Mouse (Mus musculus) kidney, postnatal 0 days (tissue): ENCODE measurements around the gene Gpt2. TPM values are rescaled to one million over a fixed set of nuclear protein-coding genes. Genes with fewer than 3 reads are reported as not detected.

Experiments used
- ATAC-seq: fragments of 200-750 bp; cut with Nextera tagmentation; replicated peaks from 2 replicates; pipeline ENCODE4 v1.8.0; 2017; ENCODE audit warnings: low read depth, moderate number of reproducible peaks, moderate TSS enrichment, moderate library complexity; ENCODE audit not compliant: low FRiP score
- DNase-seq: peaks from one replicate; pipeline ENCODE4 v3.0.0-alpha.2; 2016; ENCODE audit warnings: low spot score
- H3K27ac ChIP-seq: fragments of 300-500 bp; sonication (generic); 2 replicates; pipeline ENCODE4 v1.5.1; 2014; ENCODE audit warnings: mild to moderate bottlenecking
- H3K27me3 ChIP-seq: fragments of 300-500 bp; sonication (generic); 2 replicates; pipeline ENCODE4 v1.6.1; 2014; ENCODE audit warnings: low read length, mixed read lengths; ENCODE audit not compliant: insufficient read depth
- H3K36me3 ChIP-seq: fragments of 300-500 bp; sonication (generic); 2 replicates; pipeline ENCODE4 v1.6.1; 2014; ENCODE audit warnings: low read length, mixed read lengths; ENCODE audit not compliant: insufficient read depth
- H3K4me1 ChIP-seq: fragments of 300-500 bp; sonication (generic); replicated peaks from 2 replicates; pipeline ENCODE4 v1.6.1; 2014; ENCODE audit warnings: antibody characterized with exemption, low read length, mixed read lengths; ENCODE audit not compliant: insufficient read depth
- H3K4me2 ChIP-seq: fragments of 300-500 bp; sonication (generic); 2 replicates; pipeline ENCODE4 v1.6.1; 2014; ENCODE audit warnings: mild to moderate bottlenecking, low read length, moderate library complexity, mixed read lengths
- H3K4me3 ChIP-seq: fragments of 300-500 bp; sonication (generic); replicated peaks from 2 replicates; pipeline ENCODE4 v1.5.1; 2014; ENCODE audit warnings: low read depth, low read length
- H3K9ac ChIP-seq: fragments of 300-500 bp; sonication (generic); 2 replicates; pipeline ENCODE4 v1.6.1; 2014; ENCODE audit warnings: low read depth, low read length
- H3K9me3 ChIP-seq: fragments of 300-500 bp; sonication (generic); replicated peaks from 2 replicates; pipeline ENCODE4 v1.6.1; 2016; ENCODE audit warnings: low read length, inconsistent platforms, mixed read lengths
- CTCF ChIP-seq: IDR thresholded peaks from 2 replicates; pipeline ENCODE4 v1.5.1; 2016; ENCODE audit warnings: antibody characterized with exemption, low read depth, mild to moderate bottlenecking, moderate library complexity
- WGBS: fragments of 180-500 bp; shearing (Covaris S2); extraction: QIAGEN DNeasy Blood & Tissue Kit; methylation state at CpG from one replicate; pipeline ENCODE4 v1.1.7; 2014; 5-methylcytosine and 5-hydroxymethylcytosine counted together
- polyA plus RNA-seq: library from polyadenylated mRNA; unstranded; fragments of >200 nt; fragmentation: Nextera tagmentation; extraction: Ambion mirVana; gene quantifications from 2 replicates; pipeline ENCODE4 v1.2.1, GENCODE M21; 2015

The Gpt2 gene
- polyA plus RNA-seq, 1 experiment from 2014 or later = 10.6 TPM

DNA sequence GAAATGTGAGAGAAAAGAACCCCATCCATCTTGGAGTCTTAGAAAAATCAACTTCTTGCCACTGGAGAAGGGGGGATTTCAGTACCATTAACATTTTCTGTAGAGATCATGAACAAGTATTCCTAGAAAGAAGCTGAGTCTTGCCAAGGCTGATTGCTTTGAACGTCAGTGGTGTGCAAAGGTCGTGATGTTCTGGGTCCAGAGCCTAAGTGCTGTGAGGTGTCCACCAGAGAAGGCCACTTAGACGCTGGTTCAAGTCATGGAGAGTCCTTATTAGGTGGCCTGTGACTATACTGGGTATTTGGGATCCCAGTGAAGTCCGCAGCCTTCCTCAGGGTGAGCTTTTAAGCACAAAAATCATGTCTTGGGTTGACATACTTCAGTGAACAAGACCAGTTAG is 26.3 kb upstream of the Gpt2 start:
- Histone ChIP-seq H3K27ac (no peak overlapping the region), H3K4me1 (no peaks in the 10 kb centered on the region), H3K9ac (no peak overlapping the region), H3K9me3 (no peaks in the 10 kb centered on the region), H3K4me2 (no peak overlapping the region), H3K27me3 (no peaks in the 10 kb centered on the region), H3K4me3 (no peak overlapping the region), H3K36me3 (no peaks in the 10 kb centered on the region)
- TF ChIP-seq CTCF = no peak
- ATAC-seq = no peak
- WGBS = 72% methylated on average over 4 of the region's 4 CpGs
- DNase-seq = no peak

DNA sequence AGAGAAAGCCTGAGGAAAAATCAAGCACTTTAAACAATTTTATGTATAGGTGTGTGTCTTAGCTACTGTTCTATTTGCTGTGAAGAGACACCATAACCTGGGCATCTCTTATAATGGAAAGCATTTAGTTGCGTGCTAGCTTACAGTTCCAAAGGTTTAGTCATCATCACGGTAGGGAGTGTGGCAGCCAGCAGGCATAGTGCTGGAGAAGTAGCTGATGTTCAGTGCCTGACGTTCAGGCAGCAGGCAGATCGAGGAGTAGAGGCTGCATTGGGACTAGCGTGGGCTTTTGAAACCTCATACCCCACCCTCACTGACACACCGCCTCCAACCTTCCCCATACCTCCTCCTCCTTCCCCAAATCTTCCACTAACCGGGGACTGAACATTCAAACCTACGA is 21.6 kb upstream of the Gpt2 start:
- Histone ChIP-seq H3K9me3 (no peaks in the 10 kb centered on the region), H3K4me2 (no peak overlapping the region), H3K4me1 (no peaks in the 10 kb centered on the region), H3K9ac (no peak overlapping the region), H3K4me3 (no peak overlapping the region), H3K27me3 (no peaks in the 10 kb centered on the region), H3K36me3 (no peaks in the 10 kb centered on the region), H3K27ac (no peak overlapping the region)
- WGBS = 77% methylated on average over 8 of the region's 8 CpGs
- ATAC-seq = no peak
- no peak for TF ChIP-seq CTCF
- no peak for DNase-seq

DNA sequence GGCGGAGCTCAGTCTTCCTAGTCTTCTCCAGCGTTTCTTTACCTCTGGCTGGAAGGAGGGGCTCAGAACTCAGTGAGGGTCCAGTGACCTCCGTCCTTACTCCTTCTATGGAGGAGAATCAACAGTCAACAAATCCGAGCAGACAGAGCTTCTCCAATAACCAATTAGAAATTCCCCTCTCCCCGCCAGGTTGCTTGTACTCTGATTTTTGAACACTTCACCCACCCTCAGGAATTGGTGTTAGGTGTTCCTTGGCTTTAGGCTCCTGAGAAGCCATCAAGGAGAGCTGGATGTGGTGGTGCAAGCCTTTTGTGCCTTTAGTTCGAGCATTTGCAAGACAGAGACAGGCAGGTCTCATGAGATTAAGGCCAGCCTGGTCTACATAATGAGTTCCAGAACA is 19.6 kb upstream of the Gpt2 start:
- H3K27me3 ChIP-seq = no peaks in the 10 kb centered on the region
- H3K4me1 ChIP-seq = no peaks in the 10 kb centered on the region
- no peak overlapping the region for H3K4me3 ChIP-seq
- H3K9ac ChIP-seq = no peak overlapping the region
- no peaks in the 10 kb centered on the region for H3K36me3 ChIP-seq
- DNase-seq (no peak), ATAC-seq (no peak)
- H3K27ac ChIP-seq = no peak overlapping the region
- 69% methylated on average over 6 of the region's 6 CpGs for WGBS
- no peak overlapping the region for H3K4me2 ChIP-seq
- no peak for TF ChIP-seq CTCF
- no peaks in the 10 kb centered on the region for H3K9me3 ChIP-seq

DNA sequence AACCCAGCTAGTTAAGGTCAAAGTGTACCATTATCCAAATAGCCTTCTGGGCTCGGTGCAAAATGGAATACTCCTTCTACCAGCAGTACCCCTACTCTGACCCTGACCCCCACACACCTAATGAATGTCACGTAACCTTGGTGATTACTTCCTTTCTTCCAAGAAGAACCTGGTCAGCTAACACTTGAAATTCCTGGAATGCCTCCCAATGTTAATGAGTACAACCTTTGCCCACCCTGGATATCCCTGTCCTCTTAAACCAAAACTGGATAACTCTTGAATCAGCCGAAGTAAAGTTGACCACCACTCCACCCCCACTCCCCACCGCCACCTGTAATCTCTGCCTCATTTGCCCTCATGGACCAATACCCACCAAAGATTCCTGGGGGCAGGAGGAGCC is 19.1 kb upstream of the Gpt2 start:
- Histone ChIP-seq H3K9ac (no peak overlapping the region), H3K27me3 (no peaks in the 10 kb centered on the region), H3K4me1 (no peaks in the 10 kb centered on the region), H3K4me2 (no peak overlapping the region), H3K4me3 (no peak overlapping the region), H3K36me3 (no peaks in the 10 kb centered on the region), H3K27ac (no peak overlapping the region), H3K9me3 (no peaks in the 10 kb centered on the region)
- peak; percentile 66; the same call in 1 of the 2 replicates for ATAC-seq
- 59% methylated on average over 4 of the region's 4 CpGs for WGBS
- TF ChIP-seq CTCF = no peak
- no peak for DNase-seq

DNA sequence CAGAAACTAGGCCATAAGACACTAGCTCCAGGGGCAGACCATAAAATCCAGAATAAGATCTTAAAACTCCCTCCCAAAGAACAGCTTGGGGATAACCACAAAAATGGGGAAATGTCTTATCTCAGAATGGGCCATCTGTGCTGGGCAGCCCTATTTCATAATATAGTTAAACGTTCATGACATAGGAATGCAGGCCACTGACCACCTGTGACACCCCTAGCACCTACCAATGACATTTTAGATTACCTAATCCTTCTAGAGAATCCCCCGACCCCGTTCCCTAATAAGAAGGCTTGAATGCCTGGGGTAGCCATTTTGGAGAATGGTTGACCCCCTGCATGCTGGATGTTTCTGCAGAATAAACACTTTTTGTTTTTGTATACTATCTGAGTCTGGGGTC is 17.5 kb upstream of the Gpt2 start:
- Histone ChIP-seq H3K36me3 (no peaks in the 10 kb centered on the region), H3K4me2 (no peak overlapping the region), H3K4me3 (no peak overlapping the region), H3K9ac (no peak overlapping the region), H3K27ac (no peak overlapping the region), H3K27me3 (no peaks in the 10 kb centered on the region), H3K4me1 (no peaks in the 10 kb centered on the region), H3K9me3 (no peaks in the 10 kb centered on the region)
- WGBS = 93% methylated on average over 3 of the region's 3 CpGs
- ATAC-seq (no peak), DNase-seq (no peak)
- no peak for TF ChIP-seq CTCF

GRCm38 (mm10) chr8:85476970-85477545 is 15.3 kb upstream of the Gpt2 start:
- H3K4me3 ChIP-seq = no peak overlapping the region
- no peak for DNase-seq
- H3K4me2 ChIP-seq = no peak overlapping the region
- no peak for ATAC-seq
- H3K27me3 ChIP-seq = no peaks in the 10 kb centered on the region
- 54% methylated on average over 4 of the region's 4 CpGs for WGBS
- no peaks in the 10 kb centered on the region for H3K4me1 ChIP-seq
- H3K27ac ChIP-seq = no peak overlapping the region
- no peak overlapping the region for H3K9ac ChIP-seq
- no peak for TF ChIP-seq CTCF
- no peaks in the 10 kb centered on the region for H3K9me3 ChIP-seq
- no peaks in the 10 kb centered on the region for H3K36me3 ChIP-seq

- H3K4me1 ChIP-seq = no peaks in the 10 kb centered on the region
- TF ChIP-seq CTCF = no peak
- H3K27ac ChIP-seq = no peak overlapping the region
- H3K27me3 ChIP-seq = no peaks in the 10 kb centered on the region
- DNase-seq (no peak), ATAC-seq (no peak)
- no peaks in the 10 kb centered on the region for H3K36me3 ChIP-seq
- H3K4me3 ChIP-seq = no peak overlapping the region
- WGBS = 97% methylated on average over 2 of the region's 2 CpGs
- H3K9ac ChIP-seq = no peak overlapping the region
- H3K9me3 ChIP-seq = no peaks in the 10 kb centered on the region
- H3K4me2 ChIP-seq = no peak overlapping the region
Measured at GRCm38 (mm10) chr8:85478397-85478796, 14.0 kb upstream of the Gpt2 start.
